Mouse (Mus musculus) ES-E14 (cell line): Measurements from ENCODE around the gene Mfsd4b3. TPM values are rescaled to one million over a fixed set of nuclear protein-coding genes. Genes with fewer than 3 reads are reported as not detected.
A peak's percentile ranks its signal among the peaks of the same experiment; 100 is the strongest.

Experiments
- DNase-seq: peaks from one replicate; pipeline ENCODE4 v3.0.0-alpha.2; 2013; ENCODE audit warnings: low read depth, low spot score
- H3K27ac ChIP-seq: 2 replicates; pipeline ENCODE4 v1.5.1; 2012; ENCODE audit warnings: low read depth, mild to moderate bottlenecking, low read length, moderate library complexity, mixed read lengths; ENCODE audit not compliant: poor library complexity, insufficient read depth, severe bottlenecking
- H3K36me3 ChIP-seq: 2 replicates; pipeline ENCODE4 v1.6.1; 2012; ENCODE audit warnings: mild to moderate bottlenecking, low read length, moderate library complexity, mixed read lengths; ENCODE audit not compliant: control insufficient read depth, poor library complexity, insufficient read depth, severe bottlenecking
- H3K4me1 ChIP-seq, 2 experiments: fragments of 150-350 bp in 1 of 2; sonication (generic) in 1 of 2; 2 replicates each; pipeline ENCODE4 v1.6.1; 2012; ENCODE audit warnings: low read length in 2 of 2, mild to moderate bottlenecking in 1 of 2, mixed read lengths in 1 of 2; ENCODE audit not compliant: control insufficient read depth in 2 of 2, insufficient read depth in 2 of 2, poor library complexity in 1 of 2
- H3K4me3 ChIP-seq, 2 experiments: fragments of 150-350 bp in 1 of 2; sonication (generic) in 1 of 2; 2 replicates each; pipeline ENCODE4 v1.5.1; 2012; ENCODE audit warnings: low read length in 2 of 2, low read depth in 1 of 2, mild to moderate bottlenecking in 1 of 2, mixed read lengths in 1 of 2; ENCODE audit not compliant: insufficient read depth in 1 of 2, poor library complexity in 1 of 2, severe bottlenecking in 1 of 2
- H3K9ac ChIP-seq: 2 replicates; pipeline ENCODE4 v1.6.1; 2012; ENCODE audit warnings: low read depth, mild to moderate bottlenecking, low read length, mixed read lengths; ENCODE audit not compliant: poor library complexity, insufficient read depth, severe bottlenecking
- H3K9me3 ChIP-seq: fragments of 150-350 bp; sonication (generic); 2 replicates; pipeline ENCODE4 v1.6.1; 2012; ENCODE audit warnings: low read depth, mild to moderate bottlenecking, low read length; ENCODE audit not compliant: control insufficient read depth, insufficient read depth
- CHD2 ChIP-seq: IDR thresholded peaks from 2 replicates; pipeline ENCODE4 v1.6.1; 2014; ENCODE audit warnings: mild to moderate bottlenecking, low read depth, low read length, inconsistent platforms
- HCFC1 ChIP-seq: IDR thresholded peaks from 2 replicates; pipeline ENCODE4 v1.6.1; 2012; ENCODE audit warnings: low read length, inconsistent platforms, borderline replicate concordance; ENCODE audit not compliant: insufficient read depth
- MAFK ChIP-seq: IDR thresholded peaks from 2 replicates; pipeline ENCODE4 v1.6.1; 2014; ENCODE audit warnings: mild to moderate bottlenecking, low read depth, low read length, inconsistent platforms; ENCODE audit not compliant: insufficient read depth
- ZC3H11A ChIP-seq: IDR thresholded peaks from 2 replicates; pipeline ENCODE4 v1.6.1; 2012; ENCODE audit warnings: low read depth, mild to moderate bottlenecking, inconsistent platforms, low read length, borderline replicate concordance
- ZNF384 ChIP-seq: IDR thresholded peaks from 2 replicates; pipeline ENCODE4 v1.6.1; 2012; ENCODE audit warnings: low read depth, low read length, inconsistent platforms
- in situ Hi-C, 2 experiments: fragments of 600-800 bp; cut with MboI; formaldehyde crosslinking; loops; one replicate each; pipeline ENCODE4 v1.15.1; 2025; ENCODE audit warnings: low sequenced_read_pairs in 2 of 2, inconsistent platforms in 1 of 2; ENCODE audit not compliant: unreplicated experiment in 2 of 2
- total RNA-seq: library from RNA; depleted of rRNA; stranded (reverse); fragments of 300-350 nt; gene quantifications from 2 replicates; pipeline ENCODE4 v1.2.3, GENCODE M21; 2012

Mfsd4b3 gene
- total RNA-seq, 1 experiment = 0.18 TPM

- Histone ChIP-seq H3K4me1 (no peaks in the 10 kb centered on the region), H3K36me3 (no peaks in the 10 kb centered on the region), H3K4me3 (no peak overlapping the region), H3K27ac (no peak overlapping the region), H3K9me3 (peaks cover 9% of the 10 kb centered on the region), H3K9ac (no peak overlapping the region)
- TF ChIP-seq MAFK (no peak), ZNF384 (no peak), ZC3H11A (no peak), HCFC1 (no peak), CHD2 (no peak)
- in situ Hi-C loops = no loop called here
- no peak for DNase-seq
Measured at GRCm38 (mm10) chr10:39978231-39978630, 18.3 kb upstream of the Mfsd4b3 start.

DNA sequence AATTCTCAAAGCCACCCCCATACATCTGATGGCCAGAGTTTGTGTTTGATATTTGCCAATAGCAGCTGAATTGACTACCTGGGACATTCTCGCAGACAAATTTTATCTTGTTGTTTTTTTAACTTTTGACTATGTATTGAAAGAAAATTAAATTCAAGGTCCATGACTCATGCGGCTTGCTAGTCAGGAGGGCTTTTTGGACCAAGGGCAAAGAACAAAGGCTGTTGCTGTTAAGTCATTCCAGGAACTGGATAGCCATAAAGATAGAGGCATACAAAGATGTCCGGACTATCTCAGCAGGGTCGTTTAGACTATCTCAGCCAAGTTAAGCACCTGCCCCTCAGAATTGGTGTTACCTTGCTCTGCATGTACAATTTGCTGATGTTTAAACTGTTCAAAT lies 17.4 kb upstream of the Mfsd4b3 start:
- Histone ChIP-seq H3K27ac (no peak overlapping the region), H3K36me3 (no peaks in the 10 kb centered on the region), H3K9me3 (peaks cover 9% of the 10 kb centered on the region), H3K9ac (no peak overlapping the region), H3K4me1 (no peaks in the 10 kb centered on the region), H3K4me3 (no peak overlapping the region)
- DNase-seq = no peak
- in situ Hi-C loops = no loop called here
- TF ChIP-seq ZNF384 (no peak), CHD2 (no peak), HCFC1 (no peak), ZC3H11A (no peak), MAFK (no peak)

- H3K4me3 ChIP-seq = no peak overlapping the region
- H3K27ac ChIP-seq = no peak overlapping the region
- TF ChIP-seq ZC3H11A (no peak), HCFC1 (no peak), CHD2 (no peak), ZNF384 (no peak), MAFK (no peak)
- in situ Hi-C loops = no loop called here
- H3K9me3 ChIP-seq = peaks cover 9% of the 10 kb centered on the region
- H3K4me1 ChIP-seq = no peaks in the 10 kb centered on the region
- no peaks in the 10 kb centered on the region for H3K36me3 ChIP-seq
- no peak overlapping the region for H3K9ac ChIP-seq
- DNase-seq = peak; percentile 56
Measured at GRCm38 (mm10) chr10:39975771-39976170, 15.8 kb upstream of the Mfsd4b3 start.

GRCm38 (mm10) chr10:39974982-39975381 lies 15.0 kb upstream of the Mfsd4b3 start:
- H3K36me3 ChIP-seq = no peaks in the 10 kb centered on the region
- no peak overlapping the region for H3K9ac ChIP-seq
- peaks cover 9% of the 10 kb centered on the region for H3K9me3 ChIP-seq
- TF ChIP-seq ZC3H11A (no peak), HCFC1 (no peak), CHD2 (no peak), ZNF384 (no peak), MAFK (no peak)
- H3K4me1 ChIP-seq = no peaks in the 10 kb centered on the region
- no peak for DNase-seq
- H3K4me3 ChIP-seq = no peak overlapping the region
- no peak overlapping the region for H3K27ac ChIP-seq
- in situ Hi-C loops = no loop called here

GRCm38 (mm10) chr10:39967512-39967911 lies 7.6 kb upstream of the Mfsd4b3 start:
- in situ Hi-C loops = no loop called here
- Histone ChIP-seq H3K9me3 (no peaks in the 10 kb centered on the region), H3K4me1 (no peaks in the 10 kb centered on the region), H3K27ac (no peak overlapping the region), H3K9ac (no peak overlapping the region), H3K36me3 (no peaks in the 10 kb centered on the region), H3K4me3 (no peak overlapping the region)
- DNase-seq = peak; percentile 40
- TF ChIP-seq ZC3H11A (no peak), MAFK (no peak), ZNF384 (no peak), CHD2 (no peak), HCFC1 (no peak)
